In the genomic region with DNA sequence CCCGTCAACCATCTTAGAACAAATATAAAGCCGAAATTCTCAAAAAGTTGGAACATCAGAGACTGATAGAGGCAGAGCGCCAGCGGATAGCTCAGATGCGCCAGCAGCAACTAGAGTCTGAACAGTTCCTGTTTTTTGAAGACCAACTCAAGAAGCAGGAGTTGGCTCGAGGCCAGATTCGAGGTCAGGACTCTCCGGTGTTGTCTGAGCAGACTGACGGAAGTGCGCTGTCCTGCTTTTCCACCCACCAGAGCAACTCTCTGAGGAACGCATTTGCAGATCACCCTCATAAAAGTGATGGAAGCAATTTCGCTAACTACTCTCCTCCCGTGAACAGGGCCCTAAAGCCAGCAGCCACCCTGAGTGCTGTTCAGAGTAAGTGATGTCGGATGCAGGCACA, we compare ENCODE assay signal across 8 mouse cellular contexts. TPM values are rescaled to one million over a fixed set of nuclear protein-coding genes. Genes with fewer than 3 reads are reported as not detected.
DNase-seq lines count a peak whose midpoint lies in the region; TF ChIP-seq lines count a peak whose summit lies in the region.
"Had no signal": no experiment of that assay in that cellular context is flagged by ENCODE, and none has a peak within 500 bp of the region (broad histone marks: within the 10 kb centered on the region; RNA-seq: fewer than 3 reads in every experiment).

No protein-coding gene starts in this region.

- TF ChIP-seq CTCF in testis, adult 2 months (IDR thresholded peaks at IDR 0.05; ENCODE audit: control insufficient read depth, insufficient read depth, insufficient replicate concordance, low read depth, low read length) = no peak
- no peak for TF ChIP-seq CTCF in kidney, adult 2 months (conservative IDR thresholded peaks at IDR 0.05; ENCODE audit: insufficient read depth, insufficient read length, low read depth, low read length)

- no peak for DNase-seq in testis, postnatal 14 days (ENCODE audit: low spot score)
- DNase-seq in frontal cortex, postnatal 25 days (ENCODE audit: low spot score in 2 of 2) = peak; percentile 29 to 40
- DNase-seq in kidney, adult 2 months = peak; percentile 81
- peak; percentile 58 to 65 for DNase-seq in lung, adult 18-20 months
- DNase-seq in splenic B cell, adult 2 months (ENCODE audit: low read depth, low spot score) = peak; percentile 71
- no peak for DNase-seq in yolk sac, embryonic 10.5 days (ENCODE audit: low spot score)

- H3K27ac ChIP-seq in testis, adult 2 months (ENCODE audit: control insufficient read depth, insufficient read depth, low read depth, low read length) = no peak overlapping the region
- H3K27ac ChIP-seq in kidney, adult 2 months (ENCODE audit: insufficient read depth, low read depth, low read length) = no peak overlapping the region
- H3K27ac ChIP-seq: neural tube, embryonic 13.5 days had no signal

- no peaks in the 10 kb centered on the region for H3K36me3 ChIP-seq in testis, adult 2 months (ENCODE audit: control insufficient read depth, insufficient read depth, low read length)
- H3K36me3 ChIP-seq in kidney, adult 2 months (ENCODE audit: control insufficient read depth, insufficient read depth, low read length) = no peaks in the 10 kb centered on the region
- peaks cover 14% of the 10 kb centered on the region; the same call in 1 of the 2 replicates for H3K36me3 ChIP-seq in splenic B cell, adult 2 months (ENCODE audit: control insufficient read depth, insufficient read depth, low read length, poor library complexity, severe bottlenecking)

- 53% methylated on average over 14 of the region's 14 CpGs for WGBS in kidney, adult 2 months

- TF ChIP-seq POLR2A in testis, adult 2 months (IDR thresholded peaks at IDR 0.05; ENCODE audit: control insufficient read depth, low read depth, low read length) = no peak
- no peak for TF ChIP-seq POLR2A in kidney, adult 2 months (IDR thresholded peaks at IDR 0.05; ENCODE audit: low read depth, low read length)

- H3K27me3 ChIP-seq in testis, adult 2 months (ENCODE audit: control insufficient read depth, insufficient read depth, low read length) = no peaks in the 10 kb centered on the region
- H3K27me3 ChIP-seq in kidney, adult 2 months (replicated peaks; ENCODE audit: control insufficient read depth, insufficient read depth, low read length) = no peaks in the 10 kb centered on the region
- no peaks in the 10 kb centered on the region for H3K27me3 ChIP-seq in splenic B cell, adult 2 months (ENCODE audit: control insufficient read depth, insufficient read depth, low read length, poor library complexity, severe bottlenecking)
- H3K27me3 ChIP-seq: neural tube, embryonic 13.5 days had no signal

- peak overlapping the region; percentile 58 for H3K4me3 ChIP-seq in testis, adult 2 months (ENCODE audit: control insufficient read depth, low read depth, low read length)
- no peak overlapping the region for H3K4me3 ChIP-seq in kidney, adult 2 months (ENCODE audit: insufficient read depth, low read depth, low read length)
- H3K4me3 ChIP-seq: neural tube, embryonic 13.5 days had no signal

- no peaks in the 10 kb centered on the region for H3K4me1 ChIP-seq in testis, adult 2 months (ENCODE audit: control insufficient read depth, insufficient read depth, low read length)
- H3K4me1 ChIP-seq in kidney, adult 2 months (ENCODE audit: control insufficient read depth, insufficient read depth, low read length) = no peaks in the 10 kb centered on the region
- H3K4me1 ChIP-seq: neural tube, embryonic 13.5 days had no signal

RNA-seq across cellular contexts. Expression of a gene that starts 21.4 kb away (rescaled TPM):
- 90.9 and 175 TPM in 2 replicates for polyA plus RNA-seq in testis, adult 2 months (2012; rRNA removed)
- 88.2 and 172 TPM in 2 replicates for polyA plus RNA-seq in kidney, adult 2 months (2012; rRNA removed)

RNA-seq across cellular contexts. Expression of a gene that starts 41.9 kb away (rescaled TPM):
- 38.0 and 42.9 TPM in 2 replicates for polyA plus RNA-seq in testis, adult 2 months (2012; rRNA removed)
- polyA plus RNA-seq in kidney, adult 2 months (2012; rRNA removed) = 1.6 and 2.2 TPM in 2 replicates

RNA-seq across cellular contexts. Expression of a gene that starts 56.5 kb away (rescaled TPM):
- polyA plus RNA-seq in testis, adult 2 months (2012; rRNA removed) = 0.55 TPM in 1 of 2 replicates, not detected in the other
- polyA plus RNA-seq in kidney, adult 2 months (2012; rRNA removed) = 3.7 and 4.6 TPM in 2 replicates

Comparison
In these comparisons a context has a peak if more than half of its experiments do, and no peak if none do; other contexts are left out.
1. DNase-seq: peak in frontal cortex, postnatal 25 days (2 of 2), kidney, adult 2 months (single experiment), lung, adult 18-20 months (2 of 2) and splenic B cell, adult 2 months (single experiment); none in testis, postnatal 14 days (single experiment) and yolk sac, embryonic 10.5 days (single experiment).
2. RNA of a gene that starts 41.9 kb away (polyA plus RNA-seq): 38.0 to 42.9 TPM in testis, adult 2 months; 1.6 to 2.2 TPM in kidney, adult 2 months; every median in the first group is over 10 times any median in the second.